Mouse (Mus musculus): Measurements from ENCODE around the gene Wipf2. TPM values are rescaled to one million over a fixed set of nuclear protein-coding genes. Genes with fewer than 3 reads are reported as not detected.

Wipf2 gene
- total and polyA plus RNA-seq, 3 experiments = 13.4 to 23.7 (median 15.6) TPM

GRCm38 (mm10) chr11:98854116-98854515, 9.3 kb upstream of the Wipf2 start:
- DNase-seq = no peak

- DNase-seq = no peak
These were observed 8.8 kb upstream of the Wipf2 start for GRCm38 (mm10) chr11:98854659-98855058.

GRCm38 (mm10) chr11:98858759-98859731, 4.4 kb upstream of the Wipf2 start:
- peak; percentile 86 for DNase-seq

GRCm38 (mm10) chr11:98863751-98864429, 452 bp downstream of the Wipf2 start:
- DNase-seq = no peak

GRCm38 (mm10) chr11:98867293-98867692, 3.9 kb downstream of the Wipf2 start:
- no peak for DNase-seq

- DNase-seq = peak; percentile 36
These were observed 6.5 kb downstream of the Wipf2 start for GRCm38 (mm10) chr11:98869906-98870305.

GRCm38 (mm10) chr11:98870791-98871190, 7.4 kb downstream of the Wipf2 start:
- DNase-seq = no peak

- no peak for DNase-seq
These were observed 8.0 kb downstream of the Wipf2 start for GRCm38 (mm10) chr11:98871416-98871815.

- DNase-seq = no peak
These were observed 8.6 kb downstream of the Wipf2 start for GRCm38 (mm10) chr11:98872040-98872439.

GRCm38 (mm10) chr11:98873900-98874299, 10.5 kb downstream of the Wipf2 start:
- no peak for DNase-seq

- DNase-seq = no peak
These were observed 13.6 kb downstream of the Wipf2 start for GRCm38 (mm10) chr11:98877001-98877400.

- no peak for DNase-seq
These were observed 24.3 kb downstream of the Wipf2 start for GRCm38 (mm10) chr11:98887703-98888102.

GRCm38 (mm10) chr11:98889077-98889476, 25.6 kb downstream of the Wipf2 start:
- no peak for DNase-seq

- no peak for DNase-seq
These were observed 26.5 kb downstream of the Wipf2 start for GRCm38 (mm10) chr11:98889977-98890376.

- DNase-seq = no peak
These were observed 29.0 kb downstream of the Wipf2 start for GRCm38 (mm10) chr11:98892426-98892825.

GRCm38 (mm10) chr11:98900529-98901125, 37.2 kb downstream of the Wipf2 start:
- DNase-seq = no peak

- no peak for DNase-seq
These were observed 39.3 kb downstream of the Wipf2 start for GRCm38 (mm10) chr11:98902621-98903245.

- DNase-seq = no peak
These were observed 41.1 kb downstream of the Wipf2 start for GRCm38 (mm10) chr11:98904577-98904976.

GRCm38 (mm10) chr11:98905033-98905432, 41.6 kb downstream of the Wipf2 start:
- DNase-seq = no peak

GRCm38 (mm10) chr11:98905583-98905982, 42.1 kb downstream of the Wipf2 start:
- DNase-seq = no peak

- no peak for DNase-seq
These were observed 43.6 kb downstream of the Wipf2 start for GRCm38 (mm10) chr11:98907063-98907436.

Measured in adrenal gland, adult 2 months (tissue).